Mouse (Mus musculus): ENCODE data around the gene Adgrf1. TPM values are rescaled to one million over a fixed set of nuclear protein-coding genes. Genes with fewer than 3 reads are reported as not detected.

Gene Adgrf1
- not detected for polyA plus RNA-seq (2017; shearing (Covaris generic))

DNA sequence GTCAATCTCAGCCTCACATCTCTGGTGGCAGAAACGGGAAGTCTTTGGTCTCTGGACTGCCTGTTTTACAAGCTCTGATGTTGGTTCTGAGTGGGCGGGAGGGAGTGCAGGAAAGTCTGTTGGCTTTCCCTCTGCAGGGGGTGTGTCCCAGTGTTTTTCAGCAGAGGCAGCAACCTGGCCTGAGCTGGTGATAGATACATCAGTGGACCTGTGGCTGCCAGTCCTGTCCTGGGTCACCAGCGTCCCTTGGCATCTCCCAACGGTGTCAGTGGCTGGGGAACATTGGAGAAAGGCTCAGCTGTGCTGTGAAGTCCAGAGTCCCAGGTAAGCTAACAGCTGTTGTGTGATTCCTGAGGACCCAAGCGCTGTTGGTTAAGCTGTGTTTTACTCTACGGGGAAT, at the start of gene Adgrf1:
Adgrf1 (plus strand) TSS at position 169 of the 400 bp plus-strand sequence.

DNA sequence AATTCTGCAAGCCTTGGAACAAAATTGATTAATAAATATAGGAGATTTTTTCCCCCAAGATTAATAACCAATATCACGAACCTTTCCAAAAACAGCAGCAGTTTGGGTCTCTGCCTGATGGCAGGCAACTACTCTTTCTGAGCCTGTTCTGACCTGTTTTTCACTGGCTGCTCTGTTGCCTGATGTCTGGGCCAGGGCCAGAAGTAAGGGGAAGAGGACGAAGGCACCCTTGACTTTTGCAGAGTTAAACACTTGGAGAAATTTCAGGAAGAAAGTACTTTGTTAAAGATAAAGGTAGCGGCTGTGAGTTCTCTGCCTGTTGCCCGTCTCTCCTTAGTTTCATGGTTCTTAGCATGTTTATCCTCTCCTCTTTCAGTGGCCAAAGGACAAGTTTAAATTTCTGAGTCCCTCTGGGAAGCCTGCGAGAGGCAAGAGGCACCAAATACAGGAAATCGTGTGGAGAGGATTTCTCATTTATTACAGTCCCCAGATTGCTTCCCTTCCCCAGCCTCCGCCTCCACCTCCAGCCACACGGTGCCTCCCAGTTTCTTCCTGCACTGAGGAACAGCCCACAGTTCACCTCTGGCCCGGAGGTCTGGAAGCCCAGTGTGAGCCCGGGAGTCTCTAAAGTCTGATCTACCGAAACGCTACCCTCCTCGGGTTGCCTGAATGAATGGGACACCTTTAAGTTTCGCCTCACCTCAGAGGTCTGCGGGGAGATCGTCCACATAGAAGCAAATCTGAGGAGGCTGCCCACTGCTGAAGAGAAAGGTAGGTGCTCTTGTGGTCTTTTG, 89.9 kb downstream of the Adgrf1 start, which contains the start of gene Adgrf5:
Adgrf5 (plus strand) TSS at position 626 of the 794 bp plus-strand sequence.

Other genes starting within 250 kb of the Adgrf1 start
- gene Adgrf5, start 90.1 kb downstream of the Adgrf1 start, polyA plus RNA-seq (2017; shearing (Covaris generic)): not detected
- gene Mep1a, start 232.5 kb downstream of the Adgrf1 start, polyA plus RNA-seq (2017; shearing (Covaris generic)): not detected

Measured in effector memory CD4-positive, alpha-beta T cell, adult 7 months (primary cell).